Mouse (Mus musculus): ENCODE results near the gene Angptl8. TPM values are rescaled to one million over a fixed set of nuclear protein-coding genes. Genes with fewer than 3 reads are reported as not detected.
A peak's percentile ranks its signal among the peaks of the same experiment; 100 is the strongest.
"Not testable (repeated sequence)": the region's sequence is repeated elsewhere in the genome, so short reads cannot be mapped to it uniquely, and the experiment has no call there.

The Angptl8 gene
- polyA plus RNA-seq (2015; fragmentation: Nextera tagmentation; extraction: Ambion mirVana) = 0.42 and 1.1 TPM in 2 replicates

GRCm38 (mm10) chr9:21835258-21835912, at the start of gene Angptl8:
Gene Angptl8, plus strand, starts transcription at chr9:21835510.
- Histone ChIP-seq H3K9ac (replicated peaks) (no peak within 1 kb of the TSS), H3K27ac (replicated peaks) (no peak within 1 kb of the TSS)
- WGBS = 54% methylated on average over 15 of the region's 15 CpGs

DNA sequence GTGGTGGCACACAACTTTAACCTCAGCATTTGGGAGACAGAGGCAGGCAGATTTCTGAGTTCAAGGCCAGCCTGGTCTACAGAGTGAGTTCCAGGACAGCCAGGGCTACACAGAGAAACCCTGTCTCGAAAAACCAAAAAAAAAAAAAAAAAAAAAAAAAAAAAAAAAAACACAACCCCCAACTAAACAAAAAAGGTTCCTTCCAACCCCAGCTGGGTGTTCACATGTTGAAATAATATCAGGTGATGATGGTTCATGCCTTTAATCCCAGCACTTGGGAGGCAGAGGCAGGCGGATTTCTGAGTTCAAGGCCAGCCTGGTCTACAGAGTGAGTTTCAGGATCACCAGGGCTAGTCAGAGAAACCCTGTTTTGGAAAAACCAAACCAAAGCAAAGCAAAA, 49.0 kb upstream of the Angptl8 start:
- H3K27me3 ChIP-seq (replicated peaks); H3K27ac ChIP-seq (replicated peaks); ATAC-seq (ENCODE audit: low FRiP score); H3K4me3 ChIP-seq (replicated peaks); H3K4me2 ChIP-seq; H3K9ac ChIP-seq (replicated peaks); H3K36me3 ChIP-seq; H3K9me3 ChIP-seq (replicated peaks): not testable (repeated sequence)
- WGBS = 60% methylated on average over 2 of the region's 2 CpGs
- peaks cover 14% of the 10 kb centered on the region for H3K4me1 ChIP-seq

More at GRCm38 (mm10) chr9:21835258-21835912, at the start of gene Angptl8:
- Histone ChIP-seq H3K27me3 (replicated peaks) (no peaks in the 10 kb centered on the region), H3K4me3 (replicated peaks) (no peak within 1 kb of the TSS), H3K4me2 (no peak within 1 kb of the TSS), H3K36me3 (no peaks in the 10 kb centered on the region), H3K4me1 (no peaks in the 10 kb centered on the region), H3K9me3 (replicated peaks) (no peaks in the 10 kb centered on the region)
- no peak for ATAC-seq (ENCODE audit: low FRiP score)

DNA sequence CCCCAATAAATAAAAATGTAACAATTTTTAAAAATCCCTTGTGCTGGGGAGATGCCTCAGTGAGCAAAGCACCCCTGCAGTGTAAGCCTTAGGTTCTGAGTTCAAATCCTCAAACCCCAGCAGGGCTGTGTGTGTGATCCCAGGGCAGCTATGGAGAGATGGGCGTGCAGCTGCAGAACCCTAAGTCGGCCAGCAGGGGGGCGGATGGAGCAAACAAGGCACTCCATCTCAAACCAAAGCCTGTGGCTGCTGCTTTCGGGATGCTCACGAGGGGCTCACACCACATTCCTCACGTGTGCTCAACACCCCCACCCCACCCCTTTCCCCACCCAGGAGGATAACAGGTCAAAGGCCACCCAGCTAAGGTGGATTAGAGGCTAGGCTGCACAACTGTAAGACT, 48.4 kb upstream of the Angptl8 start:
- peak; percentile 58; the same call in 1 of the 2 replicates for ATAC-seq (ENCODE audit: low FRiP score)
- 8% methylated on average over 6 of the region's 6 CpGs for WGBS
- Histone ChIP-seq H3K27me3 (replicated peaks) (no peaks in the 10 kb centered on the region), H3K9me3 (replicated peaks) (no peaks in the 10 kb centered on the region), H3K4me3 (replicated peaks) (no peak overlapping the region), H3K4me2 (no peak overlapping the region), H3K27ac (replicated peaks) (no peak overlapping the region), H3K36me3 (no peaks in the 10 kb centered on the region), H3K9ac (replicated peaks) (no peak overlapping the region), H3K4me1 (peaks cover 17% of the 10 kb centered on the region)

- Histone ChIP-seq H3K4me3 (replicated peaks) (no peak overlapping the region), H3K9me3 (replicated peaks) (no peaks in the 10 kb centered on the region), H3K27ac (replicated peaks) (no peak overlapping the region; the same call in 1 of the 2 replicates), H3K27me3 (replicated peaks) (no peaks in the 10 kb centered on the region), H3K9ac (replicated peaks) (no peak overlapping the region), H3K4me1 (peaks cover 21% of the 10 kb centered on the region), H3K36me3 (no peaks in the 10 kb centered on the region), H3K4me2 (no peak overlapping the region)
- 74% methylated on average over 5 of the region's 5 CpGs for WGBS
- no peak for ATAC-seq (ENCODE audit: low FRiP score)
These were observed 47.7 kb upstream of the Angptl8 start for GRCm38 (mm10) chr9:21787654-21788053.

DNA sequence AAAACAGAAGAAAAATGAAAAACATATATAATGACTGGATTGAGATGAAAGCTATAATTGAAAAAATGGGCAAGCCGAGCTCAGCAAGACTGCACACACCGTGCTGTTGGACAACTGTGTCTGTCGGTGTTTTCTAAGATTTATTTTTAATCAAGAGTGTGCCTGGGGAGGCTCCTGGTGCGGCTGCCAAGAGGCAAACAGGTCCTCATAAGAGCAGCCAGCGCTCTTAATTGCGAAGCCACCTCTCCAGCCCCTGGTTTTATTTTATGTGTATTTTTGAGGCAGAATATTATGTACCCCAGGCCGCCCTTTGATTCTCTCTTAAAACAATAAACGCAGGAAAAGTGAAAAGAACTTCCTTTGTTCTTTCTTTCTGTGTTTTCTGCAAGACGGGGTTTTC, 47.1 kb upstream of the Angptl8 start:
- no peaks in the 10 kb centered on the region for H3K36me3 ChIP-seq
- H3K4me3 ChIP-seq (replicated peaks) = no peak overlapping the region
- 57% methylated on average over 9 of the region's 9 CpGs for WGBS
- peaks cover 27% of the 10 kb centered on the region for H3K4me1 ChIP-seq
- no peak overlapping the region; the same call in 1 of the 2 replicates for H3K27ac ChIP-seq (replicated peaks)
- ATAC-seq (ENCODE audit: low FRiP score) = no peak
- H3K4me2 ChIP-seq = no peak overlapping the region
- H3K27me3 ChIP-seq (replicated peaks) = no peaks in the 10 kb centered on the region
- H3K9me3 ChIP-seq (replicated peaks) = no peaks in the 10 kb centered on the region
- no peak overlapping the region for H3K9ac ChIP-seq (replicated peaks)

DNA sequence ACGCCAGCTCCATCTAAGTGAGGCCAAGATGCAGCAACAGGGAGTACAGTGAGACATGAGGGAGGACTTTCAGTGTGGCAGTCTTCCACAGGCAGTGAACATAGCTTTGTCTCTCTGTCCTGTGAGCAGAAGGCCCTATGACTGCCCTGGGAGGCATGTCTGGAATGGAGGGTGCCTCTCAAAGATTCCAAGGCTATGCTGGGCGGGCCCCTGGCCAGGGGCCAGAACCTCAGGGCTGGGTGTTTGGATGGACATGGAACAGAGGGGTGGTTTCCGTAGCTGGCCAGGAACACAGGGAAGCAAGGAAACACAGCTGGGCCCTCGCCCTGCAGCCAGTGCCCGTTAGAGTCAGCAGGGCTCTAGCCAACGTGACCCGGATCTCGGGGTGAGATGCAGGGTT, 43.4 kb upstream of the Angptl8 start:
- Histone ChIP-seq H3K4me2 (no peak overlapping the region), H3K9me3 (replicated peaks) (no peaks in the 10 kb centered on the region), H3K27ac (replicated peaks) (no peak overlapping the region), H3K4me1 (peaks cover 34% of the 10 kb centered on the region), H3K4me3 (replicated peaks) (no peak overlapping the region), H3K36me3 (no peaks in the 10 kb centered on the region), H3K9ac (replicated peaks) (no peak overlapping the region), H3K27me3 (replicated peaks) (no peaks in the 10 kb centered on the region)
- no peak for ATAC-seq (ENCODE audit: low FRiP score)
- WGBS = 68% methylated on average over 8 of the region's 8 CpGs

GRCm38 (mm10) chr9:21792644-21793043, 42.7 kb upstream of the Angptl8 start:
- peak; percentile 37; the same call in 1 of the 2 replicates for ATAC-seq (ENCODE audit: low FRiP score)
- 0 out of 2 replicates have a peak overlapping the region, but pooled peaks have one; percentile 33 for H3K27ac ChIP-seq (replicated peaks)
- 35% methylated on average over 8 of the region's 8 CpGs for WGBS
- H3K4me3 ChIP-seq (replicated peaks) = no peak overlapping the region
- no peak overlapping the region for H3K9ac ChIP-seq (replicated peaks)
- H3K4me1 ChIP-seq = peaks cover 28% of the 10 kb centered on the region
- peak overlapping the region; percentile 20 for H3K4me2 ChIP-seq
- no peaks in the 10 kb centered on the region for H3K36me3 ChIP-seq
- H3K27me3 ChIP-seq (replicated peaks) = 0 out of 2 replicates have a peak, but pooled peaks cover under 1% of the 10 kb centered on the region
- H3K9me3 ChIP-seq (replicated peaks) = no peaks in the 10 kb centered on the region

- H3K4me1 ChIP-seq = peaks cover 28% of the 10 kb centered on the region
- not testable (repeated sequence) for H3K36me3 ChIP-seq; H3K4me2 ChIP-seq; H3K9me3 ChIP-seq (replicated peaks); ATAC-seq (ENCODE audit: low FRiP score); H3K27ac ChIP-seq (replicated peaks); H3K9ac ChIP-seq (replicated peaks); H3K27me3 ChIP-seq (replicated peaks); H3K4me3 ChIP-seq (replicated peaks)
- 98% methylated on average over 6 of the region's 6 CpGs for WGBS
These were observed 41.8 kb upstream of the Angptl8 start for GRCm38 (mm10) chr9:21793507-21793906.

GRCm38 (mm10) chr9:21794344-21794834, 40.9 kb upstream of the Angptl8 start:
- H3K4me2 ChIP-seq = no peak overlapping the region

GRCm38 (mm10) chr9:21794925-21795324, 40.4 kb upstream of the Angptl8 start:
- H3K4me1 ChIP-seq = peaks cover 32% of the 10 kb centered on the region

More at GRCm38 (mm10) chr9:21794344-21794834, 40.9 kb upstream of the Angptl8 start:
- no peaks in the 10 kb centered on the region for H3K36me3 ChIP-seq
- H3K4me3 ChIP-seq (replicated peaks) = no peak overlapping the region
- 0 out of 2 replicates have a peak, but pooled peaks cover 5% of the 10 kb centered on the region for H3K27me3 ChIP-seq (replicated peaks)
- no peak overlapping the region for H3K27ac ChIP-seq (replicated peaks)
- H3K9me3 ChIP-seq (replicated peaks) = no peaks in the 10 kb centered on the region
- H3K9ac ChIP-seq (replicated peaks) = no peak overlapping the region
- H3K4me1 ChIP-seq = peaks cover 32% of the 10 kb centered on the region
- 95% methylated on average over 18 of the region's 18 CpGs for WGBS
- ATAC-seq (ENCODE audit: low FRiP score) = no peak

DNA sequence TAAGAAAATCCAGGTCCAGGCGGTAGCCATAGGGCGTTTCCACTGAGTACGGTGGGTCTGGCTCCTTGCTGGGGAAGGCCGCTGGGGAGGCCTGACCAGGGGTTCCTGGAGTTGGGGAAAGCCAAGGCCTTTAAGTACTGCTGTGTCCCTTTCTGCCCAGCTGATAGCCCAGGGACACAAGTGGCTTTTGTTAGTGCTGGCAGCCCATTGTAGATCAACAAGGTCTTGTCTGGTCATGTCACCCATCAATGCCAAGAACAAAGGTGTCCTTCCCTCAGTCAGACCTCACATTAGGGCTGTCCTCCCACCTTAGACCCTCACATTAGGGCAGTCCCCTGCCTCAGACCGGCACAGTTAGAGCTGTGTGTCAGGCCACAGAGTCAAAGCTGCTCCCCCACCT, 39.7 kb upstream of the Angptl8 start:
- Histone ChIP-seq H3K9me3 (replicated peaks) (no peaks in the 10 kb centered on the region), H3K4me3 (replicated peaks) (no peak overlapping the region), H3K9ac (replicated peaks) (0 out of 2 replicates have a peak overlapping the region, but pooled peaks have one; percentile 17), H3K27ac (replicated peaks) (no peak overlapping the region), H3K4me2 (peak overlapping the region; percentile 93; the same call in 1 of the 2 replicates), H3K36me3 (no peaks in the 10 kb centered on the region), H3K4me1 (peaks cover 32% of the 10 kb centered on the region), H3K27me3 (replicated peaks) (0 out of 2 replicates have a peak, but pooled peaks cover 5% of the 10 kb centered on the region)
- WGBS = 81% methylated on average over 5 of the region's 5 CpGs
- ATAC-seq (ENCODE audit: low FRiP score) = no peak

More at GRCm38 (mm10) chr9:21794925-21795324, 40.4 kb upstream of the Angptl8 start:
- Histone ChIP-seq H3K4me2 (no peak overlapping the region), H3K9me3 (replicated peaks) (no peaks in the 10 kb centered on the region), H3K4me3 (replicated peaks) (no peak overlapping the region), H3K27ac (replicated peaks) (no peak overlapping the region), H3K27me3 (replicated peaks) (0 out of 2 replicates have a peak, but pooled peaks cover 5% of the 10 kb centered on the region), H3K36me3 (no peaks in the 10 kb centered on the region), H3K9ac (replicated peaks) (no peak overlapping the region)
- 93% methylated on average over 22 of the region's 25 CpGs for WGBS
- ATAC-seq (ENCODE audit: low FRiP score) = no peak

- H3K36me3 ChIP-seq = no peaks in the 10 kb centered on the region
- H3K4me2 ChIP-seq = peak overlapping the region; percentile 93
- no peak overlapping the region for H3K27ac ChIP-seq (replicated peaks)
- no peaks in the 10 kb centered on the region for H3K9me3 ChIP-seq (replicated peaks)
- H3K9ac ChIP-seq (replicated peaks) = 0 out of 2 replicates have a peak overlapping the region, but pooled peaks have one; percentile 17
- peaks cover 32% of the 10 kb centered on the region for H3K4me1 ChIP-seq
- 55% methylated on average over 3 of the region's 3 CpGs for WGBS
- 0 out of 2 replicates have a peak, but pooled peaks cover 5% of the 10 kb centered on the region for H3K27me3 ChIP-seq (replicated peaks)
- H3K4me3 ChIP-seq (replicated peaks) = no peak overlapping the region
- ATAC-seq (ENCODE audit: low FRiP score) = no peak
These were observed 39.1 kb upstream of the Angptl8 start for GRCm38 (mm10) chr9:21796259-21796658.
